Mouse (Mus musculus): ENCODE data around the gene Msi1. TPM values are rescaled to one million over a fixed set of nuclear protein-coding genes. Genes with fewer than 3 reads are reported as not detected.
"Not testable (repeated sequence)": the region's sequence is repeated elsewhere in the genome, so short reads cannot be mapped to it uniquely, and the experiment has no call there.

Msi1 gene
- polyA plus RNA-seq, 1 experiment from 2014 or later: 136 TPM

DNA sequence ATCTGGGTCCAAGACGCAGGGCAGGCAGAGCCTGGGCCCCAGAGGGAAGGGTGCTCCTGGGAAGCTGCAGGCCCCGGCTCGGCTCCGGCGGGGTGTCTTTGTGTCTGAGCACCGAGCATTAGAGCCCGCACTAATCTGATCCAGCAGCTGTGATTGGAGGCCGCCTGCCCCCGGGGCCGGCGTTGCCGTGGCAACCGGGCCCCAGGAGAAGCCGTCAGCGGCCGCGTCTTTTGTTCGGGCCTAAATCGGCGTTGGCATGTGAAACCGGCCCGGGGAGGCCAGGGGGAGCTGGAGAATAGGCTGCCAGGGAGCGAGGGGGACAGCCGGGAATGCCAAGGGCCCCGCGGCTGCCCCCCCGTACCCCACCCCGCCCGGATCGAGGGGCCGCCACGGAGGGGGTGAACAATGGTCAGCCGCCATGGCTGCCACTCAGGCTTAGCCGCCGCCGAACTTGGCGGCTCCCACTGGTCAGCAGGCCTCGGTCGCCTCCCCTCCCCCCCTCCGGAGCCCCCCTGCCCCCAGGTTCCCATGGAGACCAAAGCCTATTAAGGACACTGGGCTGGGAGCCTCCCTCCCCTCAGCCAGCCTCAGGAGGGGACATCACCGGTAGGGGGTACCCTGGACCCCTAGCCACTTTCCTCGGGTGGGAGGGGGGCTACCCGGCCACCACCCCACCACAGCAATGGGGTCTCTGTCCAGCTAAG, 7.2 kb downstream of the Msi1 start:
- no peaks in the 10 kb centered on the region for H3K9me3 ChIP-seq (ENCODE audit: control insufficient read depth, low read length)
- ATAC-seq (ENCODE audit: low FRiP score) (peak; percentile 89), DNase-seq (ENCODE audit: low spot score) (peak; percentile 97)
- peaks cover 63% of the 10 kb centered on the region for H3K4me1 ChIP-seq (replicated peaks; ENCODE audit: control insufficient read depth, insufficient read depth, low read length)
- H3K27ac ChIP-seq (ENCODE audit: low read depth, low read length): peak overlapping the region; percentile 100
- 0% methylated on average over 41 of the region's 43 CpGs for WGBS
- H3K4me2 ChIP-seq (replicated peaks; ENCODE audit: low read depth, low read length): peak overlapping the region; percentile 74
- H3K36me3 ChIP-seq (ENCODE audit: control insufficient read depth, insufficient read depth, low read length): peaks cover 5% of the 10 kb centered on the region
- no peaks in the 10 kb centered on the region for H3K27me3 ChIP-seq (ENCODE audit: control insufficient read depth, insufficient read depth, low read length)
- peak overlapping the region; percentile 99 for H3K9ac ChIP-seq (ENCODE audit: low read depth, low read length)
- H3K4me3 ChIP-seq (ENCODE audit: low read depth, low read length): peak overlapping the region; percentile 97

DNA sequence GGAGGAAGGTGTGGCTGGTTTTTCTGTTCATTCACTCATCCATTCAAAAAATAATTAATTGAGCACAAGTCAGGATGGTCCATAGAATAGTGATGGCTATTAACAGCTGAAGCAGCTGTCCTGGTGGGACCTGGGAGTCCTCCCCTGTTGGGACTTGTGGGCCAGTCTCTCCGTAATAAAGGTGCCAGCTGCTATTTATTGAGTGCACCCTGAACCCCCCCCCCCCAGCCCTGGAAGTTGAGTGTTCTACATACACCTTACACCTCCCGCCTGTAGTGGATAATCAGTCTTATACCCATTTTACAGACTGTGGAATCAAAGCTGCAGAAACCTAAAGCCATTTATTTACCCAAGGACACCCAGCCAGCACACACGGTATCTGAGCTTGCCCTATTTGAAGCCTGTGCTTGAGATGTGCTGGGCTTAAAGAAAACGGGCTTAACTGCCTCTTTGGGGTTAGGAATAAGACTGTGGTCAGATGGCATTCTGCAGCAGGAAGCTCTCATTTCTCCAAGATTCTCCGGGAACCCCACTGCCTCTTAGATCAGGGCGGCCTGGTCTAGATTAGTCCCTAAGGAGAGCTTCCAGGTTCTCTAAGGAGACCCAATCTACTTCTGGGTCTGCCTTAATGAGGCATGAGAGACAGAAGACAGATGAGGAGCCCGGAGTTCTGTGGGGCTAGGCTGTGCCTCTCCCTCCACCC, 8.0 kb downstream of the Msi1 start:
- Histone ChIP-seq H3K36me3 (ENCODE audit: control insufficient read depth, insufficient read depth, low read length) (peaks cover 10% of the 10 kb centered on the region), H3K4me1 (replicated peaks; ENCODE audit: control insufficient read depth, insufficient read depth, low read length) (peaks cover 63% of the 10 kb centered on the region), H3K4me2 (replicated peaks; ENCODE audit: low read depth, low read length) (peak overlapping the region; percentile 74), H3K27me3 (ENCODE audit: control insufficient read depth, insufficient read depth, low read length) (no peaks in the 10 kb centered on the region), H3K9ac (ENCODE audit: low read depth, low read length) (peak overlapping the region; percentile 99), H3K9me3 (ENCODE audit: control insufficient read depth, low read length) (no peaks in the 10 kb centered on the region), H3K4me3 (ENCODE audit: low read depth, low read length) (peak overlapping the region; percentile 27), H3K27ac (ENCODE audit: low read depth, low read length) (peak overlapping the region; percentile 100)
- ATAC-seq (ENCODE audit: low FRiP score): peak; percentile 3; the same call in 1 of the 2 replicates
- no peak for DNase-seq (ENCODE audit: low spot score)
- 28% methylated on average over 7 of the region's 7 CpGs for WGBS

DNA sequence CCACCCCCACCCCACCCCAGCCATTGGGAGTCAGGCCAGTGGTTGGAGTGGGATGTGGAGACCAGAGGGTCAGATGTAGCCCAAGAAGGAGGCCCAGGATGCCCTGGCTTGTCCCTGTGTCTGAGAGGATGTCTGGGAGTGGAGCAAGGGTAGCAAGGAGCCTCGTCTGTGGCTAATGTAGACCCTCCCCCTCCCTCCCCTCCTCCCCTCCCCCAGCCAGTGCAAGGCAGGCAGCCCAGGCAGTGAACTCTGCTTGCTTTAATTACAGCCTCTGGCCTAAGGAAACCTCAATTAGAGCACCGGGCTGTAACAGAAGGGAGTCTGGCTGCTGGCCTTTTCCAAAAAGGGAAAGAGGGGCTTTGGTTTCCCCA, 8.5 kb downstream of the Msi1 start:
- H3K36me3 ChIP-seq (ENCODE audit: control insufficient read depth, insufficient read depth, low read length): peaks cover 13% of the 10 kb centered on the region
- peak overlapping the region; percentile 99 for H3K9ac ChIP-seq (ENCODE audit: low read depth, low read length)
- no peaks in the 10 kb centered on the region for H3K27me3 ChIP-seq (ENCODE audit: control insufficient read depth, insufficient read depth, low read length)
- WGBS: 4% methylated on average over 2 of the region's 2 CpGs
- peak; percentile 12 for ATAC-seq (ENCODE audit: low FRiP score)
- peaks cover 61% of the 10 kb centered on the region for H3K4me1 ChIP-seq (replicated peaks; ENCODE audit: control insufficient read depth, insufficient read depth, low read length)
- peak overlapping the region; percentile 100 for H3K27ac ChIP-seq (ENCODE audit: low read depth, low read length)
- peak overlapping the region; percentile 74 for H3K4me2 ChIP-seq (replicated peaks; ENCODE audit: low read depth, low read length)
- peak overlapping the region; percentile 27; the same call in 1 of the 2 replicates for H3K4me3 ChIP-seq (ENCODE audit: low read depth, low read length)
- H3K9me3 ChIP-seq (ENCODE audit: control insufficient read depth, low read length): no peaks in the 10 kb centered on the region
- DNase-seq (ENCODE audit: low spot score): peak; percentile 70

DNA sequence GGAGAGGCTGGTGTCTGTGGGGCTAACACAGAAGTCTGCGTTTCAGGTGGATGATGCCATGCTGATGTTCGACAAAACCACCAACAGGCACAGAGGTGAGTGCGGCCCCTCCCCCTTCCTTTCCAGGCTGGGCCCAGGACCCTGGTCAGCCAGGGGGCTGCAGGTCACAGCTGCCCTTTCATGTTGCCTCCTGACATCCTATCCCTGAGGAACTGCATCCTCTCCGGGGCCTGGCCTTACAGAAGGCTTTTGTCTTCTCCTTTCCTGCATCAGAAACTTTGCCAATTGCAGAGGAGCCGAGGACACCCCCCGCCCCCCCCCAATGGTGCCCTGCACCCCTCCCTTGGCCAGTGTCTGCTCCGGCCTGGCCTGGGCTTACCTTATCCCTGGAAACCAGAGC, 9.3 kb downstream of the Msi1 start:
- peaks cover 18% of the 10 kb centered on the region for H3K36me3 ChIP-seq (ENCODE audit: control insufficient read depth, insufficient read depth, low read length)
- no peak for ATAC-seq (ENCODE audit: low FRiP score)
- H3K9ac ChIP-seq (ENCODE audit: low read depth, low read length): peak overlapping the region; percentile 99
- H3K4me1 ChIP-seq (replicated peaks; ENCODE audit: control insufficient read depth, insufficient read depth, low read length): peaks cover 55% of the 10 kb centered on the region
- H3K27ac ChIP-seq (ENCODE audit: low read depth, low read length): peak overlapping the region; percentile 100
- DNase-seq (ENCODE audit: low spot score): no peak
- no peak overlapping the region for H3K4me3 ChIP-seq (ENCODE audit: low read depth, low read length)
- WGBS: 21% methylated on average over 7 of the region's 7 CpGs
- no peaks in the 10 kb centered on the region for H3K9me3 ChIP-seq (ENCODE audit: control insufficient read depth, low read length)
- H3K27me3 ChIP-seq (ENCODE audit: control insufficient read depth, insufficient read depth, low read length): no peaks in the 10 kb centered on the region
- peak overlapping the region; percentile 74 for H3K4me2 ChIP-seq (replicated peaks; ENCODE audit: low read depth, low read length)

DNA sequence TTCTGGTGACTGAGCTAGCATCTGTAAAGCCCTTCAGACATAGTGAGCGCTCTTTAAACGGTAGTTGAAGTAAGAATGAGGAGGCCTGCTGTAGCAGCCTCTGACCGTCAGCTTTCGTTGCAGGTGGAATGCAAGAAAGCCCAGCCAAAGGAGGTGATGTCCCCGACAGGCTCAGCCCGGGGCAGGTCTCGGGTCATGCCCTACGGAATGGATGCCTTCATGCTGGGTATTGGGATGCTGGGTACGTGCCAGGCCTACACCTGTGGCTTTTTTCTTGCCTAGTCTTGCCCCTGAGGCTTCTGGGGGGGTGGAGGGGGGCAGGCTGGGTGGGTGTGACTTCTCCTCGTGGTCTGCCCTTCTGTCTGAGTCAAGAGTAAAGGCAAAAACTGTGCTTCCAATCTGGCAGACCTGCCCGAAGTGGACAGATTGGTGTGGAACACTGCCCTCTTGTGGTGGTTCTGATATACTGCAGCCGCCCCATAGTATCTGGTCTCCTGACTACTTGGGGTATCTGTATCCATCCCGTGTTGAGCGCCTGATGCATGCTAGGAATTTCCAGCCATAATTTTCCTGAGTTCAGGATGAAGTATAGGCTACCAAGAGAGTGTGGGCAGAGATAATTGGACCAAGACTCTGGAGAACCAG, 11.9 kb downstream of the Msi1 start:
- no peaks in the 10 kb centered on the region for H3K27me3 ChIP-seq (ENCODE audit: control insufficient read depth, insufficient read depth, low read length)
- peak overlapping the region; percentile 58; the same call in 1 of the 2 replicates for H3K27ac ChIP-seq (ENCODE audit: low read depth, low read length)
- no peaks in the 10 kb centered on the region for H3K9me3 ChIP-seq (ENCODE audit: control insufficient read depth, low read length)
- H3K4me2 ChIP-seq (replicated peaks; ENCODE audit: low read depth, low read length): no peak overlapping the region
- H3K4me1 ChIP-seq (replicated peaks; ENCODE audit: control insufficient read depth, insufficient read depth, low read length): peaks cover 32% of the 10 kb centered on the region
- ATAC-seq (ENCODE audit: low FRiP score): no peak
- no peak overlapping the region for H3K9ac ChIP-seq (ENCODE audit: low read depth, low read length)
- DNase-seq (ENCODE audit: low spot score): peak; percentile 89
- no peak overlapping the region for H3K4me3 ChIP-seq (ENCODE audit: low read depth, low read length)
- H3K36me3 ChIP-seq (ENCODE audit: control insufficient read depth, insufficient read depth, low read length): peaks cover 35% of the 10 kb centered on the region
- WGBS: 44% methylated on average over 14 of the region's 14 CpGs

DNA sequence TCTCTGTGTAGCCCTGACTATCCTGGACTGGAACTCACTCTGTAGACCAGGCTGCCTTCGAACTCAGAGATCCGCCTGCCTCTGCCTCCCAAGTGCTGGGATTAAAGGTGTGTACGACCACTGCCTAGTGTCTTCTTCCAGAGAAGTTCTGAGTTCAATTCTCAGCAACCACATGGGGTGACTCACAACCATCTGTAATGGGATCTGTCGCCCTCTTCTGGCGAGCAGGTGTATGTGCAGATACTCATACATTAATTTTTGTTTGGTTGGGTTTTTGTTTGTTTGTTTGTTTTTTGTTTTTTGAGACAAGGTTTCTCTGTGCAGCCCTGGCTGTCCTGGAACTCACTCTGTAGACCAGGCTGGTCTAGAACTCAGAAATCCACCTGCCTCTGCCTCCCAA, 13.3 kb downstream of the Msi1 start:
- 76% methylated on average over 5 of the region's 5 CpGs for WGBS
- Histone ChIP-seq H3K4me1 (replicated peaks; ENCODE audit: control insufficient read depth, insufficient read depth, low read length) (peaks cover 24% of the 10 kb centered on the region), H3K36me3 (ENCODE audit: control insufficient read depth, insufficient read depth, low read length) (peaks cover 38% of the 10 kb centered on the region)
- H3K27me3 ChIP-seq (ENCODE audit: control insufficient read depth, insufficient read depth, low read length); H3K4me2 ChIP-seq (replicated peaks; ENCODE audit: low read depth, low read length); H3K9me3 ChIP-seq (ENCODE audit: control insufficient read depth, low read length); H3K9ac ChIP-seq (ENCODE audit: low read depth, low read length); DNase-seq (ENCODE audit: low spot score); H3K27ac ChIP-seq (ENCODE audit: low read depth, low read length); H3K4me3 ChIP-seq (ENCODE audit: low read depth, low read length); ATAC-seq (ENCODE audit: low FRiP score): not testable (repeated sequence)

DNA sequence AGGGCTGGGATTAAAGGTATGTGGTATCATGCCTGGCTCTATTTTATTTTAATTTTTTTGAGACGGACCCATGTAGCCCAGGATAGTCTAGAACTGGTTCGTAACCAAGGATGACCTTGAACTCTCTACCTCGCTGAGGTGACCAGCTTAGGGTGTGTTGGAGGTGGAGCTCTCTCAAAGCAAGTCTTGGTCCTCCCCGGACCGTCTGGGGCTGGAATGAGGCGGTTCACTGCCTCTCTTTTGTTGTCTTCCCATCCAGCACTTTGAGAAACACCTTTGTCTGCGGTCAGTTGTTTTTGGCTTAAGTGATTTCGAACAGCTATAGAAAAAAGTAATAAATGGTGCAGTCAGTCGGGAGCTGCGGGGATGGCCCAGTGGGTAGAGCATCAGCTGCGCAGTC, 14.7 kb downstream of the Msi1 start:
- Histone ChIP-seq H3K9ac (ENCODE audit: low read depth, low read length) (no peak overlapping the region), H3K27ac (ENCODE audit: low read depth, low read length) (no peak overlapping the region), H3K9me3 (ENCODE audit: control insufficient read depth, low read length) (no peaks in the 10 kb centered on the region), H3K4me3 (ENCODE audit: low read depth, low read length) (no peak overlapping the region), H3K36me3 (ENCODE audit: control insufficient read depth, insufficient read depth, low read length) (peaks cover 40% of the 10 kb centered on the region), H3K4me1 (replicated peaks; ENCODE audit: control insufficient read depth, insufficient read depth, low read length) (peaks cover 11% of the 10 kb centered on the region), H3K4me2 (replicated peaks; ENCODE audit: low read depth, low read length) (no peak overlapping the region), H3K27me3 (ENCODE audit: control insufficient read depth, insufficient read depth, low read length) (no peaks in the 10 kb centered on the region)
- ATAC-seq (ENCODE audit: low FRiP score) (no peak), DNase-seq (ENCODE audit: low spot score) (no peak)
- 82% methylated on average over 11 of the region's 11 CpGs for WGBS

DNA sequence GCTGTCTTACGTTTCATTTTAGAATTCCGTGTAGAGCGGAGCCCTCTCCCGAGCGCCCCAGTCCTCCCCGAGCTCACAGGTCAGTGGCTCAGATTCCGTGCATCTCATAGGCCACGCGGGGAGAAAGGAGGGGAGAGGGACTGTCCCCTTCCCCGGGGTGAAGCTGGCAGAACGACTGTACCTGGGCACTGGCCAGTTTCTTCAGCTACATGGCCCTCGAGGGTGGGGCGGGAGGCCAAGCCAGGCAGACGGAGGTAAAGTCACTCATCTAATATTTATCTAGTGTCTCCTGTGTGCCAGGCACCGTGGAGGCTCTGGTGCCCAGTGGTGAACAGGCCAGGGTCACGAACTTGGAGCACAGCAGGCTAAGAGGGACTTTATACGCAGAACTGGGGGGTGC, 17.7 kb downstream of the Msi1 start:
- ATAC-seq (ENCODE audit: low FRiP score) (no peak), DNase-seq (ENCODE audit: low spot score) (no peak)
- Histone ChIP-seq H3K36me3 (ENCODE audit: control insufficient read depth, insufficient read depth, low read length) (peaks cover 51% of the 10 kb centered on the region), H3K27me3 (ENCODE audit: control insufficient read depth, insufficient read depth, low read length) (no peaks in the 10 kb centered on the region), H3K27ac (ENCODE audit: low read depth, low read length) (no peak overlapping the region), H3K4me3 (ENCODE audit: low read depth, low read length) (no peak overlapping the region), H3K9me3 (ENCODE audit: control insufficient read depth, low read length) (no peaks in the 10 kb centered on the region), H3K4me2 (replicated peaks; ENCODE audit: low read depth, low read length) (no peak overlapping the region), H3K9ac (ENCODE audit: low read depth, low read length) (no peak overlapping the region), H3K4me1 (replicated peaks; ENCODE audit: control insufficient read depth, insufficient read depth, low read length) (no peaks in the 10 kb centered on the region)
- 86% methylated on average over 17 of the region's 17 CpGs for WGBS

All from hindbrain, embryonic 11.5 days (tissue).